Mouse (Mus musculus) ES-Bruce4 (cell line): ENCODE data around the gene Shisa8.

Experiments used
- CTCF ChIP-seq: IDR thresholded peaks from one replicate; pipeline ENCODE4 v1.8.1; 2011; ENCODE audit warnings: low read depth, low read length
- EP300 ChIP-seq: IDR thresholded peaks from 2 replicates; pipeline ENCODE4 v1.6.1; 2011; ENCODE audit warnings: low read depth, low read length; ENCODE audit not compliant: insufficient read depth
- POLR2A ChIP-seq: IDR thresholded peaks from one replicate; pipeline ENCODE4 v1.8.1; 2011; ENCODE audit warnings: low read length; ENCODE audit not compliant: insufficient read depth

- no peak for TF ChIP-seq CTCF
- TF ChIP-seq EP300, result no peak
- no peak for TF ChIP-seq POLR2A
Measured at GRCm38 (mm10) chr15:82199546-82199945, 13.1 kb downstream of the Shisa8 start.
